In genomic region chr13:28544003-28544818, GRCm38 (mm10) we compare ENCODE assay signal across 9 mouse cellular contexts.
DNase-seq lines count a peak whose midpoint lies in the region; ATAC-seq and TF ChIP-seq lines count a peak whose summit lies in the region.
"Had no signal": no experiment of that assay in that cellular context is flagged by ENCODE, and none has a peak within 500 bp of the region (broad histone marks: within the 10 kb centered on the region; RNA-seq: fewer than 3 reads in every experiment).

No protein-coding gene starts in this region.

- peak overlapping the region; percentile 37; the same call in 1 of the 2 replicates for H3K4me2 ChIP-seq in lung, embryonic 14.5 days
- peak overlapping the region; percentile 43 for H3K4me2 ChIP-seq in hindbrain, embryonic 14.5 days (replicated peaks)
- H3K4me2 ChIP-seq in limb, embryonic 14.5 days (replicated peaks; ENCODE audit: low read depth, low read length, severe bottlenecking): peak overlapping the region; percentile 29

- WGBS in lung, embryonic 14.5 days: 26% methylated on average over 16 of the region's 17 CpGs
- 8% methylated on average over 16 of the region's 17 CpGs for WGBS in hindbrain, embryonic 14.5 days
- 21% methylated on average over 14 of the region's 17 CpGs for WGBS in limb, embryonic 14.5 days

- no peak overlapping the region for H3K9ac ChIP-seq in lung, embryonic 14.5 days
- peak overlapping the region; percentile 32 for H3K9ac ChIP-seq in hindbrain, embryonic 14.5 days
- no peak overlapping the region for H3K9ac ChIP-seq in limb, embryonic 14.5 days (ENCODE audit: low read depth, low read length, severe bottlenecking)

- ATAC-seq in lung, embryonic 14.5 days (ENCODE audit: insufficient read depth): peak; percentile 81
- peak; percentile 82 for ATAC-seq in hindbrain, embryonic 14.5 days (ENCODE audit: low FRiP score)
- peak; percentile 71 for ATAC-seq in limb, embryonic 14.5 days (ENCODE audit: low FRiP score, low read depth)

- peak; percentile 73 for DNase-seq in lung, embryonic 14.5 days
- DNase-seq in lung, postnatal 14 days: no peak
- peak; percentile 87 for DNase-seq in embryo, embryonic 11 days
- peak; percentile 71 for DNase-seq in hindbrain, embryonic 14.5 days (ENCODE audit: low spot score)
- DNase-seq in limb, embryonic 14.5 days (ENCODE audit: low spot score): peak; percentile 57
- peak; percentile 51 for DNase-seq in yolk sac, embryonic 10.5 days (ENCODE audit: low spot score)
- no peak for DNase-seq in adrenal gland, postnatal 4 days (ENCODE audit: low spot score in 2 of 2)
- DNase-seq in frontal cortex, postnatal 25 days (ENCODE audit: low spot score in 2 of 2): no peak

- H3K36me3 ChIP-seq in lung, embryonic 14.5 days (ENCODE audit: insufficient read depth): no peaks in the 10 kb centered on the region
- no peaks in the 10 kb centered on the region for H3K36me3 ChIP-seq in hindbrain, embryonic 14.5 days (replicated peaks; ENCODE audit: control insufficient read depth, insufficient read depth)
- H3K36me3 ChIP-seq in limb, embryonic 14.5 days (ENCODE audit: control insufficient read depth, insufficient read depth, low read length): no peaks in the 10 kb centered on the region

- H3K4me1 ChIP-seq in lung, embryonic 14.5 days (ENCODE audit: insufficient read depth): 0 out of 2 replicates have a peak, but pooled peaks cover 9% of the 10 kb centered on the region
- peaks cover 26% of the 10 kb centered on the region for H3K4me1 ChIP-seq in hindbrain, embryonic 14.5 days (replicated peaks; ENCODE audit: control insufficient read depth, insufficient read depth, low read length)
- H3K4me1 ChIP-seq in limb, embryonic 14.5 days (ENCODE audit: control insufficient read depth, insufficient read depth, low read length): peaks cover 19% of the 10 kb centered on the region

- 0 out of 2 replicates have a peak, but pooled peaks have one; percentile 1 for TF ChIP-seq CTCF in lung, embryonic 14.5 days (IDR thresholded peaks at IDR 0.05; ENCODE audit: low read depth)

- TF ChIP-seq POLR2A in limb, embryonic 14.5 days (IDR thresholded peaks at IDR 0.05; ENCODE audit: borderline replicate concordance, extremely low read depth, insufficient read depth, insufficient read length): no peak

- no peaks in the 10 kb centered on the region for H3K9me3 ChIP-seq in lung, embryonic 14.5 days (ENCODE audit: low read depth, low read length)
- H3K9me3 ChIP-seq in hindbrain, embryonic 14.5 days (ENCODE audit: control insufficient read depth, low read length): no peaks in the 10 kb centered on the region
- no peaks in the 10 kb centered on the region for H3K9me3 ChIP-seq in limb, embryonic 14.5 days (ENCODE audit: control insufficient read depth, low read length)
- H3K9me3 ChIP-seq: megakaryocyte, embryonic 14.5 days had no signal

- peak overlapping the region; percentile 62 for H3K27ac ChIP-seq in lung, embryonic 14.5 days (ENCODE audit: low read depth)
- peak overlapping the region; percentile 86 for H3K27ac ChIP-seq in hindbrain, embryonic 14.5 days
- H3K27ac ChIP-seq in limb, embryonic 14.5 days (replicated peaks; ENCODE audit: low read depth, low read length): 0 out of 2 replicates have a peak overlapping the region, but pooled peaks have one; percentile 6

- no peaks in the 10 kb centered on the region for H3K27me3 ChIP-seq in lung, embryonic 14.5 days (ENCODE audit: insufficient read depth, low read length)
- no peaks in the 10 kb centered on the region for H3K27me3 ChIP-seq in hindbrain, embryonic 14.5 days (ENCODE audit: control insufficient read depth, insufficient read depth, low read length)
- H3K27me3 ChIP-seq in limb, embryonic 14.5 days (ENCODE audit: control insufficient read depth, insufficient read depth, low read length): no peaks in the 10 kb centered on the region
- H3K27me3 ChIP-seq: megakaryocyte, embryonic 14.5 days had no signal

- no peak overlapping the region for H3K4me3 ChIP-seq in lung, embryonic 14.5 days (ENCODE audit: low read depth, low read length)
- peak overlapping the region; percentile 16 for H3K4me3 ChIP-seq in hindbrain, embryonic 14.5 days (replicated peaks; ENCODE audit: low read length)
- H3K4me3 ChIP-seq in limb, embryonic 14.5 days (replicated peaks; ENCODE audit: low read length): no peak overlapping the region
- H3K4me3 ChIP-seq: megakaryocyte, embryonic 14.5 days had no signal

Comparison
In these comparisons a context has a peak if more than half of its experiments do, and no peak if none do; other contexts are left out.
1. DNase-seq: peak in lung, embryonic 14.5 days (single experiment), embryo, embryonic 11 days (single experiment), hindbrain, embryonic 14.5 days (single experiment), limb, embryonic 14.5 days (single experiment) and yolk sac, embryonic 10.5 days (single experiment); none in lung, postnatal 14 days (single experiment), adrenal gland, postnatal 4 days (0 of 2) and frontal cortex, postnatal 25 days (0 of 2).
2. H3K27ac ChIP-seq: peak in every context shown above with its lines; median percentile 86 in hindbrain, embryonic 14.5 days; 62 in lung, embryonic 14.5 days; 6 in limb, embryonic 14.5 days.
3. Peak in every context shown above with its lines, with median percentiles within 50 percentile points of each other: ATAC-seq and H3K4me2 ChIP-seq.